Mouse (Mus musculus): ENCODE data around the gene Slc41a2. TPM values are rescaled to one million over a fixed set of nuclear protein-coding genes. Genes with fewer than 3 reads are reported as not detected.
"Not testable (repeated sequence)": the region's sequence is repeated elsewhere in the genome, so short reads cannot be mapped to it uniquely, and the experiment has no call there.

Slc41a2 gene
- polyA plus RNA-seq (2017; shearing (Covaris generic)), result under 1 TPM in 2 of 3 experiments, not detected in 1; 0.21 to 0.25 TPM

- peak; percentile 74 for ATAC-seq
These were observed at the start of gene Slc41a2 for GRCm38 (mm10) chr10:83337159-83337951. Gene Slc41a2 (minus strand): TSS chr10:83337882.

GRCm38 (mm10) chr10:83385330-83385910 is 47.7 kb upstream of the Slc41a2 start:
- no peak for ATAC-seq

GRCm38 (mm10) chr10:83384456-83385215 is 47.0 kb upstream of the Slc41a2 start:
- ATAC-seq, result no peak

- no peak for ATAC-seq
These were observed 46.2 kb upstream of the Slc41a2 start for GRCm38 (mm10) chr10:83383863-83384262.

GRCm38 (mm10) chr10:83382988-83383387 is 45.3 kb upstream of the Slc41a2 start:
- no peak for ATAC-seq

GRCm38 (mm10) chr10:83382528-83382927 is 44.8 kb upstream of the Slc41a2 start:
- ATAC-seq, result no peak

- no peak for ATAC-seq
These were observed 42.8 kb upstream of the Slc41a2 start for GRCm38 (mm10) chr10:83380501-83380900.

- ATAC-seq, result no peak
These were observed 40.6 kb upstream of the Slc41a2 start for GRCm38 (mm10) chr10:83378083-83378833.

- ATAC-seq, result no peak
These were observed 39.4 kb upstream of the Slc41a2 start for GRCm38 (mm10) chr10:83376911-83377682.

- ATAC-seq, result not testable (repeated sequence)
These were observed 37.8 kb upstream of the Slc41a2 start for GRCm38 (mm10) chr10:83375458-83375857.

- ATAC-seq, result no peak
These were observed 36.5 kb upstream of the Slc41a2 start for GRCm38 (mm10) chr10:83374045-83374656.

- no peak for ATAC-seq
These were observed 31.2 kb upstream of the Slc41a2 start for GRCm38 (mm10) chr10:83368918-83369317.

- no peak for ATAC-seq
These were observed 25.8 kb upstream of the Slc41a2 start for GRCm38 (mm10) chr10:83363451-83363850.

- peak; percentile 36 for ATAC-seq
These were observed 24.1 kb upstream of the Slc41a2 start for GRCm38 (mm10) chr10:83361643-83362382.

GRCm38 (mm10) chr10:83360356-83360755 is 22.7 kb upstream of the Slc41a2 start:
- peak; percentile 9 for ATAC-seq

GRCm38 (mm10) chr10:83359956-83360355 is 22.3 kb upstream of the Slc41a2 start, which contains the start of gene D10Wsu102e:
Gene D10Wsu102e (plus strand): TSS chr10:83360221.
- ATAC-seq, result peak; percentile 94

- no peak for ATAC-seq
These were observed 21.8 kb upstream of the Slc41a2 start for GRCm38 (mm10) chr10:83359451-83359850.

- ATAC-seq, result no peak
These were observed 18.7 kb upstream of the Slc41a2 start for GRCm38 (mm10) chr10:83356416-83356815.

- no peak for ATAC-seq
These were observed 16.6 kb upstream of the Slc41a2 start for GRCm38 (mm10) chr10:83354333-83354719.

- no peak for ATAC-seq
These were observed 16.1 kb upstream of the Slc41a2 start for GRCm38 (mm10) chr10:83353680-83354332.

All from inflammation-experienced regulatory T-cells, adult 6 months (primary cell).